Mouse (Mus musculus) MEL-GATA-1-ER (cell line): ENCODE measurements around the gene Ltb4r2.

Experiments
- DNase-seq: peaks from one replicate; pipeline ENCODE4 v3.0.0-alpha.2; 2012; ENCODE audit warnings: low read depth; ENCODE audit errors: extremely low read depth

Gene Ltb4r2

GRCm38 (mm10) chr14:55761163-55761562, at the start of gene Ltb4r2:
Gene Ltb4r2 (plus strand): TSS chr14:55761428.
- DNase-seq: no peak

GRCm38 (mm10) chr14:55711786-55712185, 49.4 kb upstream of the Ltb4r2 start:
- DNase-seq: no peak

- DNase-seq: peak; percentile 82
Measured at GRCm38 (mm10) chr14:55713007-55713728, 48.1 kb upstream of the Ltb4r2 start.

- no peak for DNase-seq
Measured at GRCm38 (mm10) chr14:55713729-55714122, 47.5 kb upstream of the Ltb4r2 start, which contains the start of gene Tgm1. Gene Tgm1 (minus strand): TSS chr14:55713926.

- DNase-seq: no peak
Measured at GRCm38 (mm10) chr14:55714893-55715292, 46.3 kb upstream of the Ltb4r2 start.

GRCm38 (mm10) chr14:55716271-55716670, 45.0 kb upstream of the Ltb4r2 start:
- DNase-seq: no peak

GRCm38 (mm10) chr14:55716884-55717283, 44.3 kb upstream of the Ltb4r2 start:
- no peak for DNase-seq

GRCm38 (mm10) chr14:55719737-55720136, 41.5 kb upstream of the Ltb4r2 start:
- DNase-seq: no peak

GRCm38 (mm10) chr14:55720666-55721065, 40.6 kb upstream of the Ltb4r2 start:
- no peak for DNase-seq

- no peak for DNase-seq
Measured at GRCm38 (mm10) chr14:55721076-55721475, 40.2 kb upstream of the Ltb4r2 start.

- DNase-seq: peak; percentile 78
Measured at GRCm38 (mm10) chr14:55721700-55722437, 39.4 kb upstream of the Ltb4r2 start, which contains the start of gene Rabggta. Gene Rabggta (minus strand): TSS chr14:55722263.

- peak; percentile 28 for DNase-seq
Measured at GRCm38 (mm10) chr14:55722438-55722945, 38.7 kb upstream of the Ltb4r2 start.

GRCm38 (mm10) chr14:55723433-55723832, 37.8 kb upstream of the Ltb4r2 start:
- DNase-seq: peak; percentile 74

- peak; percentile 50 for DNase-seq
Measured at GRCm38 (mm10) chr14:55724411-55724871, 36.8 kb upstream of the Ltb4r2 start.

- DNase-seq: no peak
Measured at GRCm38 (mm10) chr14:55726261-55726660, 35.0 kb upstream of the Ltb4r2 start.

GRCm38 (mm10) chr14:55727889-55728685, 33.1 kb upstream of the Ltb4r2 start:
- no peak for DNase-seq

- no peak for DNase-seq
Measured at GRCm38 (mm10) chr14:55730116-55730515, 31.1 kb upstream of the Ltb4r2 start.

- peak; percentile 62 for DNase-seq
Measured at GRCm38 (mm10) chr14:55730531-55731032, 30.6 kb upstream of the Ltb4r2 start.

GRCm38 (mm10) chr14:55733889-55734288, 27.3 kb upstream of the Ltb4r2 start:
- no peak for DNase-seq

- DNase-seq: no peak
Measured at GRCm38 (mm10) chr14:55734869-55735268, 26.4 kb upstream of the Ltb4r2 start.

GRCm38 (mm10) chr14:55735334-55735733, 25.9 kb upstream of the Ltb4r2 start:
- DNase-seq: no peak
